Mouse (Mus musculus) right cerebral cortex, adult 18-20 months (tissue): ENCODE results near the gene Kbtbd4.
A peak's percentile ranks its signal among the peaks of the same experiment; 100 is the strongest.

Source experiments
- DNase-seq: peaks from one replicate; pipeline ENCODE4 v3.0.0; 2022; ENCODE audit warnings: mixed read lengths

The Kbtbd4 gene

GRCm38 (mm10) chr2:90906721-90907120 is 2.2 kb downstream of the Kbtbd4 start:
- DNase-seq: no peak

DNA sequence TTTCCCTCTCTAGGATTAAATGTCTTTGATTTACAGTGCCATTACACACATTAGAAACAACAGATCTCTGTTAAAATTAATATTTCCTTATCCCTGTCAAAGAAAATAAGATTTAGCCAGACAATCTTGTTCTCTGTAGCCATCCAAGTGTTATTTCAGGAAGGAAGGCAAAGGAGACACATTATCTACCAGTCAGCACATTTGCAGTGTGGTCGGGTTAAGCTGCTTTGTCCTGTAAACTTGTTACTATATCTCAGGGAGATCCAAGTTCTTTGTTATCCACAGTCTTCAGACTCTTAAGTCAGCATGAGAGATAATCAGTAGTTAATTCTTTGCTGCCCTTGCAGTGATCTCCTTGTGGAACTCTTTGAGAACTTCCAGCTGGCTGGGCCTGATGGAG is 6.3 kb downstream of the Kbtbd4 start:
- DNase-seq: no peak

GRCm38 (mm10) chr2:90911668-90912067 is 7.1 kb downstream of the Kbtbd4 start:
- DNase-seq: no peak

GRCm38 (mm10) chr2:90913671-90914070 is 9.1 kb downstream of the Kbtbd4 start:
- DNase-seq: no peak

DNA sequence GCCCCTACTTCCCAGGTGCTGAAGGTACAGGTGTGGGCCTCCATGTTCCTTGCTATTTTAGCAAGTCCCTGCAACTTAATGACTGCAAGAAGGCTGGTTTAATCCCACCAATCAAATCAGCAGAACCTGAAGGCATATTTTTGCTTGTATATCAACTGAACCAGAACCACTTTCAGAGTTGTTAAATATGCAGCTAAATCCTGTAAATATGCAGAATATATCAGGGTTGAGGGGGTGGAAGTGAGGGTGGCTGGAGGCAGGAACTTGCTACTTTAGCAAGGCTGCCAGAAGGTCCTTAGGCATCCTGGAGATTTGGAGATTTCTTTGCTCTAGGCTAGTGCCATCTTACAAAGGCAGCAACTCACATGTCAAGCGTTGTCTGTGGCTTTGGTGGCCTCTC is 11.0 kb downstream of the Kbtbd4 start:
- no peak for DNase-seq

- DNase-seq: no peak
Observed at GRCm38 (mm10) chr2:90916560-90917232, 12.2 kb downstream of the Kbtbd4 start.

GRCm38 (mm10) chr2:90917233-90917998 is 12.9 kb downstream of the Kbtbd4 start:
- DNase-seq: peak; percentile 55

GRCm38 (mm10) chr2:90917999-90918698 is 13.6 kb downstream of the Kbtbd4 start:
- DNase-seq: no peak

GRCm38 (mm10) chr2:90921178-90921577 is 16.6 kb downstream of the Kbtbd4 start:
- no peak for DNase-seq

DNA sequence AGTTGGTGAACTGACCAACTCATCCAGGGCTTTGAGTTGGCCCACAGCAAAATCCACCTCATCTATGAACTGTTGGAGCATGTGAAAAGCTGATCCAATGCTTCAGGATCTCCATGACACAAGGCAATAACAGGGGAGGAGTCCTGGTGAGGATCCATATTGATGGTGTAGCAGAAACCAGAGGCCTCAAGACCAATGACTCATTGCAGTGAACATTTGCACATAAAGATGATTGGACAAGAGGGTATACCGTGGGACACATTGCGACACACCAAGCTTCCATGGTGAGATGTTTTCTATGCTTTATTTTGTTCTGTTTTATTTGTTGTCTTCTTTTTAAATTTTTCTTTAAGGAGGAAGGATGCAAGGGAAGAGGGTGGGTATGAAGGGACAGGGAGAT is 18.1 kb downstream of the Kbtbd4 start:
- no peak for DNase-seq

DNA sequence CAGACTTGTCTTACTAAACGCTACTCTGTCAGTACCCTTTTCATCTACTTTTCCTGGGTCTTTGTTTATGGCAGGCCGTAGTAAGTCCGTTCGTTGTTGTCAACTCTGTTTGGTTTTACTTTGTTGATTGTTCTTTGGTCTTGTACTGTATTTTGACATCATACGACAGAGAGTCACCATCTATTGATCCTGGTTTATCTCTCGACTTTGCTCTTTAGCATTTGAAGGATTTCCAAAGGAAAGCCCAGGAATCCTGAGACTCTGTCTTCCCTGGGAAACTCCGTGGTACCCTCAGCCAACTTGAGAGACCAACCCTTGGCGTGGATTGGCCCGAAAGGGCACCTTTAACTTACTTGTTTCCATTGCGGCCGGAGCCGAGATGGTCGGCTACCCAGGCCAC is 24.0 kb downstream of the Kbtbd4 start:
- DNase-seq: no peak

DNA sequence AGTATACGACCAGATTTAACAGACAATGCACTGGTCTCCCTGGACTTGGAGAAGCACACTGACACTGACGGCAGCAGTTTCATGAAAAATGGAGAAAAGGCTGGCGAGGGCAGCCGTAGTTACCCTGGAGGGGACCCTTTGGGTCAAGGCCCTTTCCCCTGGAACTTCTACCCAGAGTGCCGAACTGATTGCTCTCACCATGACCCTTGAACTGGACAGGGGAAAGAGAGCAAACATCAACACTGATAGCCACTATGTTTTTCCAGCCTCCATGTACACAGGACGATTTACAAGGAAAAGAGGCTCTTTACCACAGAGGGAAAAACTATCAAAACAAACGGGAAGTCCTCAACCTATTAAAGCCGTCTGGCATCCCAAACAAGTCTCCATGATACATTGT is 27.3 kb downstream of the Kbtbd4 start:
- DNase-seq: no peak

- DNase-seq: no peak
Observed at GRCm38 (mm10) chr2:90932273-90932672, 27.7 kb downstream of the Kbtbd4 start.

DNA sequence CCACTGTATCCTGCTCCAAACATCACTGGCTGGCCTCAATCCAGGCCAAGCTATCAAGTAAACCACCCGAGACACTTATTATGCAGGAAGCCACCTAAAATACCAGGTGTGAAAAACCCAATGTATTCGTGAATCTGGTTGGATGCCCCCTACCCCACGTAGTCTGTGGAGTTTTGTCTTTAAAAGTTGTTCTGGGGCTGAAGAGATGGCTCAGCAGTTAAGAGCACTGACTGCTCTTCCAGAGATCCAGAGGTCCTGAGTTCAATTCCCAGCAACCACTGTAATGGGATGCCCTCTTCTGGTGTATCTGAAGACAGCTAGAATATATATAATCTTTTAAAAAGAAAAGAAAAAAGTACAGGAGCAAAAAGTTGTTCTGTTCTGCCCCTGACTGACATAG is 33.8 kb downstream of the Kbtbd4 start:
- no peak for DNase-seq

DNA sequence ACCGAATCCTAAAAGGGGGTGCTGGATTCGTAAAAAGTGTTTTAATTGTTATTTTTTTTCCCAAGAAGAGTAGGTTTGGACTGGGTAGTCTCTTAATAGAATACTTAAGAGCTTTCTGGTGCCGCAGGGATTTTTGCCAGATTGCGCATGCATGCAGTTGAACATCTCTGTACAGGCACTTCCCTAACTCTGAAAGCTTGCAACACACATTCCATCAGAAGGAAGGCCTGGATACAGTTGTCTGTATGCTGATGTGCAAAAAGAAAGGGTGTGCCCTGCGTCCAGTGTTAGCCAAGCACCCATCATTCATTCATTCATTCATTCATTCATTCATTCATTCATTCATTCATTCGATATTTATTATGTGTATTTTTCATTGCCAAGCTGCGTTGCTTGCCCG is 35.2 kb downstream of the Kbtbd4 start:
- DNase-seq: no peak

- peak; percentile 89 for DNase-seq
Observed at GRCm38 (mm10) chr2:90940233-90941229, 36.0 kb downstream of the Kbtbd4 start, which contains the start of gene Celf1. TSS of gene Celf1 (plus strand) at chr2:90940382.

GRCm38 (mm10) chr2:90941744-90942143 is 37.2 kb downstream of the Kbtbd4 start:
- no peak for DNase-seq

DNA sequence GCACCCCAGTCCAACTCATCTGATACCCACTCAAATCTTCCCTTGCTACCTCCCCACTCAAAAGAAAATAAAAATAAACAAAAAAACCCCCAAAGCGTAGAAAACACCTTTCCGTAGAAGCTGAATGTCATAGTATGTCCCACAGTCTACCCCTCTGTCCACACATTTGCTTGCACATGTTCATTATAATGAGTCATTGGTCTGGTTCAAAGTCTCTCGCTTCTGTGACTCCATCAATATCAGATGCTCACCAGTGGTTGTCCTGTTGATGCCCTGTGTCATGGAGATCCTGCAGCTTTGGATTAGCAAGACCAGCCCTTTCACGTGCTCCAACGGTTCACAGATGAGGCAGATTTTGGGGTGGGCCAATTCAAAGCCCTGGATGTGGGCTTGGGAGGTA is 45.6 kb downstream of the Kbtbd4 start:
- no peak for DNase-seq

- no peak for DNase-seq
Observed at GRCm38 (mm10) chr2:90950582-90951194, 46.1 kb downstream of the Kbtbd4 start.

- DNase-seq: no peak
Observed at GRCm38 (mm10) chr2:90953461-90953860, 48.9 kb downstream of the Kbtbd4 start.

DNA sequence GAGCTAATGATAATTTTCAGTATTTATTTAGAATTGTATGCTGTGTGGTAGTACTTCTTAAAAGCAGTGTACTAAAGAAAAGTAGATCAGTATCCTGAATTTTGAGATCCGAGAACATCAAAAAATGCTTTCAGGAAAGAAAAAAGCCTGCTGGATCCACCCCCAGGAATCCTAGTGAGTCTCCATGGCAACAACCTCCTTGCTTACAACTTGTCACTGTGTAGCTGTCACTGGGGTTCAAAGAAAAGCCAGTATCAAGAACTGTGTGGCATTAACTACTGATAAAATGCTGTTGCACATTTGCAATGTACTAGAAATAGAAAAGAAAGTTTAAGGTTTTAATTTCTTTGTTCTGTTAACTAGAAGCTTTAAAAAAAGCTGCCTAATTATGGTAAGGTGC is 51.5 kb downstream of the Kbtbd4 start:
- peak; percentile 75 for DNase-seq

GRCm38 (mm10) chr2:90958856-90959255 is 54.3 kb downstream of the Kbtbd4 start:
- no peak for DNase-seq
